Mouse (Mus musculus): ENCODE measurements around the gene Nudt15. TPM values are rescaled to one million over a fixed set of nuclear protein-coding genes. Genes with fewer than 3 reads are reported as not detected.

Gene Nudt15
- polyA plus RNA-seq, 1 experiment from 2014 or later: 5.1 TPM

DNA sequence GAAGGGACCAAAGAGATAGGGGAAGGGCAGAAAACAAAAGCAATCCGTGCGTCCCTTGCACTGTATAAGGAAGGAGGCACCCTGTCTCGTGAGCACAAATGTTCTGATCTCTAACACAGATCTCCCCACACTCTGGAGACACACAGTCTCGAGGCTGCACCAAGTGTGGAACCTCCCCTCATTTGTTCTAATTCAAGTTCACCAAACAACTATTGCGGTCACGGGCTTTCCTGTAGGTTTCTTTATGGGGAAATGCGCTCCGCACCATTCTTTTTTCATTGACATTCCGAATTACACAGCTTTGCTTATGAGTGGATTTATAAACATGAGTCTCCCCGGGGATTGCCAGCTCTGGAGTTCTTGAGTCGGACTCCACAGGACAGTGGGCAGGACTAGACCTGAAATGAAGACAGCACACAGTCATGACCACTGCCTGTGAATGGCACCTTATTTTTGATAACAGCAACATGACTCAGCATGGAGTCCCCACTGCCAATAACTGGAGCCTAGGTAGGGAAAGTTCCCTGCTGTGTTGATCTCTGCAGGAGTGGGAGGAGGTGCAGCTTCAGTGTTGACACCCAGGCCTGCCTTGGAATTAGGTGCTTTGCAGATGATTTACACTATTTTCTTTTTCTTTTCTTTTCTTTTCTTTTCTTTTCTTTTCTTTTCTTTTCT is 40.2 kb downstream of the Nudt15 start:
- H3K4me3 ChIP-seq: no peak overlapping the region
- H3K36me3 ChIP-seq: peaks cover 13% of the 10 kb centered on the region
- no peak overlapping the region for H3K9ac ChIP-seq
- no peaks in the 10 kb centered on the region for H3K27me3 ChIP-seq (replicated peaks)
- WGBS: 53% methylated on average over 11 of the region's 11 CpGs
- no peak overlapping the region for H3K27ac ChIP-seq (ENCODE audit: poor library complexity, severe bottlenecking)
- peak overlapping the region; percentile 11; the same call in 1 of the 2 replicates for H3K4me2 ChIP-seq
- ATAC-seq (ENCODE audit: insufficient number of reproducible peaks, low FRiP score): no peak
- H3K4me1 ChIP-seq (replicated peaks): peaks cover 16% of the 10 kb centered on the region
- H3K9me3 ChIP-seq (replicated peaks): no peaks in the 10 kb centered on the region

DNA sequence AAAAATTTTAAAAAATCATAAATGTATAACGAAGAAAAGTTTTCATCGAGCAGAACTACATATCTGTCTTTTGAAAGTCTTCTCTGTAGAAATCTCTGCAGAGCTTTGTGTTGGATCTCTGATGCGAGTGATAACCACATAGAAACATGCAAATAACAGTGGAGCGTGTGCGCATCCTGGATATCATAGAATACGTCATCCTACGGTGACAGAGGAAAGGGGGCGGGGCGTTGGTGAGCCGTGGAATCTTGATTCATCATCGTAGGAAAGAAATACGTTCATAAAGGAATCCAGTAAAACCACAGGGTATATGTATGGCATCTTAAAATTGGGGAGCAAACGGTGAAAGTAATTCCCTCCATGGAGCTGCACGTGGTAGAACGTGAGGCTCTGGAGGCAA is 40.8 kb downstream of the Nudt15 start:
- Histone ChIP-seq H3K27me3 (replicated peaks) (no peaks in the 10 kb centered on the region), H3K9ac (no peak overlapping the region), H3K4me3 (no peak overlapping the region), H3K4me1 (replicated peaks) (peaks cover 20% of the 10 kb centered on the region), H3K9me3 (replicated peaks) (no peaks in the 10 kb centered on the region), H3K4me2 (0 out of 2 replicates have a peak overlapping the region, but pooled peaks have one; percentile 11), H3K27ac (ENCODE audit: poor library complexity, severe bottlenecking) (no peak overlapping the region), H3K36me3 (peaks cover 8% of the 10 kb centered on the region)
- 81% methylated on average over 15 of the region's 15 CpGs for WGBS
- no peak for ATAC-seq (ENCODE audit: insufficient number of reproducible peaks, low FRiP score)

DNA sequence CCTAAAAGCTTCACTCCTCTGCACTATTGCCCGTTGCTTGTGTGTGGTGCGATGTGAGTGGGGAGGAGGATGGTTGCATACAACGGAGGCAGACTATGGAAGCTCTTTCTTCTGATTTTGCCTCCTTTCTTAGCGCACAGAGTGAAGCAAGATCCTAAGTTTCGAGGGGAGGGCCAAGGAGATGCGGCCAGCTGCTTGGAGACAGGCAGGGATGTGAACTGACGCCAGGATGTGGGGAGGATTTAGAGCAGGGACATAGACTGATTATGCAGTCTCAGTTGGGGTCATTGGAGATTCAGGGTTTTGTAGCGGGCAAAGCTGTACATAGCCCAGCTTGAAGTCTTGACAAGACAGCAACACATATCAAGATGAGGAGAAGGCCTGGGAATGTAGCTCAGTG is 41.8 kb downstream of the Nudt15 start:
- Histone ChIP-seq H3K27ac (ENCODE audit: poor library complexity, severe bottlenecking) (no peak overlapping the region), H3K9ac (no peak overlapping the region), H3K4me1 (replicated peaks) (peaks cover 26% of the 10 kb centered on the region), H3K4me3 (no peak overlapping the region), H3K36me3 (no peaks in the 10 kb centered on the region), H3K9me3 (replicated peaks) (no peaks in the 10 kb centered on the region), H3K27me3 (replicated peaks) (no peaks in the 10 kb centered on the region), H3K4me2 (no peak overlapping the region)
- ATAC-seq (ENCODE audit: insufficient number of reproducible peaks, low FRiP score): no peak
- 49% methylated on average over 8 of the region's 8 CpGs for WGBS

DNA sequence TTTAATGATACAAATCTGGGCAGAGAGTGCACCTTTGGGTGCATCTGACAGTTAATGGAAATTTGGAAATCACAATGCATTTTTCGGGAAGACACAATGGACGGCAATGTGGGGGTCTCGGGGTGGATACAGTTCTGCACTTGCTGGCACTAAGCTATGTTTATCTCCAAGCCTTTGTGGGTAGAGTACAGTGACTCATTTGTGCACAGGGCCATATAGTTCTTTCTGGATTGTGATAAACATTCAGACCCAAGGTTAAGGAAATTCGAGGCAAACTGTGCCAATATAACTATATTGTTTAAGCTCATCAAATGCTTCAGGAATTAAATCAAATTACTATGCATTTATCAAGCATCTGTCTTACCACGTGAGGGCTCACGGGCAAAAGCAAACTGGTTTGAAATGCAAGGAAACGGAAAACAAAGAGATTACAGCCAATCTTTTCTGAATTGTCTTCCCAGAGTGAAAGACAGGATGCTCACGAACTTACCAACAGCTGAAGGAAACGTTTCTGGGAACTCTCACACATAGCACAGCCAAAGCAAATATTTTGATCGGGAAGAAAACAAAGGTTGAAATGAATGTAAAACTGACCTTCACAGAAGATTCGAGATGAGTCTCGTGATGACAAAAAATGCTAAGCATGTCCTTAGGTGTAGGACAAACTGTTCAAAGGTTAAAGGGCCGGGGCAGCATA is 44.7 kb downstream of the Nudt15 start:
- H3K4me2 ChIP-seq: peak overlapping the region; percentile 27; the same call in 1 of the 2 replicates
- H3K27ac ChIP-seq (ENCODE audit: poor library complexity, severe bottlenecking): peak overlapping the region; percentile 75
- H3K36me3 ChIP-seq: no peaks in the 10 kb centered on the region
- no peak overlapping the region for H3K9ac ChIP-seq
- ATAC-seq (ENCODE audit: insufficient number of reproducible peaks, low FRiP score): peak; percentile 43; the same call in 1 of the 2 replicates
- WGBS: 47% methylated on average over 13 of the region's 13 CpGs
- H3K4me3 ChIP-seq: no peak overlapping the region
- H3K27me3 ChIP-seq (replicated peaks): no peaks in the 10 kb centered on the region
- no peaks in the 10 kb centered on the region for H3K9me3 ChIP-seq (replicated peaks)
- H3K4me1 ChIP-seq (replicated peaks): peaks cover 17% of the 10 kb centered on the region

DNA sequence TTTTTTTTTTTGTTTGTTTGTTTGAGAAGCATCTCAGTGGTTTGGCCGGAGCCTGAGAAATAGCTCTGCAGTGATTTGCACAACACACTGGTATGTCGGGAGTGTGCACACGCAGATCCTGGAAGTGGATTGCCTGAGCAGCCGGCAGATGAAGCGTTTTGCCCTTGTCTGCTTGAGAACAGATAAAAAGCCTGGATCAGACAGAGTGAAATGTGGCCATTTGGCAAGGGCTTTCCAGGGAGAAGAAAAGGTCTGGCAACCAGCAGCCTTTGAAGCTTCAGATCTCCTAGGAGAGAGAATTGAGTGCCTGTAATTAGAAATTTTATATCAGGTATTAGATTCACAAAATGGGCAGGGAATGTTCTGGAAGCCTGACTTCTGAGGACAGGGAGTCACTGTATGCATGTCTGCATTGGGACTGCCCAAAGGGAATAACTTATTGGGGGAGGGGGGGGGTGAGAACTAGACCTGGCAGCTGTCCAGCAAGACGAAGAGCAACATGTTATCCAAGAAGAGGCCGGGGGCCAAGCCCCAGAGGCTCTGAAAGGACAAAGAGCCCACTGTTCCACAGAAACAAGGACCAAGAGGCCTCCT is 45.4 kb downstream of the Nudt15 start:
- Histone ChIP-seq H3K36me3 (no peaks in the 10 kb centered on the region), H3K4me1 (replicated peaks) (peaks cover 14% of the 10 kb centered on the region), H3K9ac (no peak overlapping the region), H3K27me3 (replicated peaks) (no peaks in the 10 kb centered on the region), H3K9me3 (replicated peaks) (no peaks in the 10 kb centered on the region), H3K4me2 (peak overlapping the region; percentile 27), H3K27ac (ENCODE audit: poor library complexity, severe bottlenecking) (peak overlapping the region; percentile 75), H3K4me3 (no peak overlapping the region)
- peak; percentile 30; the same call in 1 of the 2 replicates for ATAC-seq (ENCODE audit: insufficient number of reproducible peaks, low FRiP score)
- 10% methylated on average over 7 of the region's 7 CpGs for WGBS

DNA sequence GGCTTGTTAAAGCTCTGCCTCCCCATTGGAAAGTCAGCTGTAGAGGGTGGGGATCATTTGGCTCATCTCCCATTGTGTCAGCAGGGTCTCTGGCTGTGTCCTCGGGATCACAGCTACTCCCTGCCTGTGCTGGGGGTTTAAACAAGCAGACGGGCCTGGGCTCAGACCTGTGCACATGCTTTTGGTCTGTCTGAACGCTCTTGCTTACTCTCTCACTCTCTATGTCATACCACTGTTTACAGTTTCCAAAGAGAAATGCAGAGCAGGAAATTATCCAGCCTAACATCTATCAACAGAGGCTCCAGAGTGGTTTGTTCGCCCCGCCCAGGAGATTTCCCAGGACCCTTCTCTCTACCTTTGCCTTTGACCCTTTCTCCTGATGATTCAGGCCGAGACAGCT is 46.3 kb downstream of the Nudt15 start:
- 59% methylated on average over 6 of the region's 6 CpGs for WGBS
- Histone ChIP-seq H3K9ac (no peak overlapping the region), H3K27me3 (replicated peaks) (no peaks in the 10 kb centered on the region), H3K36me3 (no peaks in the 10 kb centered on the region), H3K4me2 (no peak overlapping the region), H3K4me1 (replicated peaks) (peaks cover 13% of the 10 kb centered on the region), H3K27ac (ENCODE audit: poor library complexity, severe bottlenecking) (peak overlapping the region; percentile 51; the same call in 1 of the 2 replicates), H3K9me3 (replicated peaks) (no peaks in the 10 kb centered on the region), H3K4me3 (no peak overlapping the region)
- no peak for ATAC-seq (ENCODE audit: insufficient number of reproducible peaks, low FRiP score)

DNA sequence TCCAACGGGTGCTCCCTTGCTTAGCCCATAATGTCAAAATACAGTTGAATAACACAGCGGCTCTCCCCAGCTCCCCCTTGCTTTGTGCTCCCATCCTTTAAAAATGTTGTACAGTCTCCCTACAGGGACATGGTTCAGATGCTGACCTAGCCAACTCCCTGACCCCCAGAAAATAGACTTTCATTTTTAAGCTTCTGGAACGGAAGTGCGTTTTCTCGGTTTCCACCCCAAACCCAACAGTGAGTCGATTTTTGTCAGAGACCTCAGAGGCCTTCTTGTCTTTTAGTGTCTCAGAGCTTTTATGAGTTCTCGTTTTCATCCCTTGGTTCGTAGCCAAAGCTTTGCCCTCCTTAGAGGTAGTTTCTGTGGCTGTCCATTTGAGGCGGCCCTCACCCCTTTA is 46.8 kb downstream of the Nudt15 start:
- no peaks in the 10 kb centered on the region for H3K9me3 ChIP-seq (replicated peaks)
- no peaks in the 10 kb centered on the region for H3K27me3 ChIP-seq (replicated peaks)
- no peak overlapping the region for H3K4me2 ChIP-seq
- H3K36me3 ChIP-seq: no peaks in the 10 kb centered on the region
- no peak for ATAC-seq (ENCODE audit: insufficient number of reproducible peaks, low FRiP score)
- peaks cover 13% of the 10 kb centered on the region for H3K4me1 ChIP-seq (replicated peaks)
- 83% methylated on average over 9 of the region's 9 CpGs for WGBS
- H3K9ac ChIP-seq: no peak overlapping the region
- H3K27ac ChIP-seq (ENCODE audit: poor library complexity, severe bottlenecking): no peak overlapping the region
- no peak overlapping the region for H3K4me3 ChIP-seq

DNA sequence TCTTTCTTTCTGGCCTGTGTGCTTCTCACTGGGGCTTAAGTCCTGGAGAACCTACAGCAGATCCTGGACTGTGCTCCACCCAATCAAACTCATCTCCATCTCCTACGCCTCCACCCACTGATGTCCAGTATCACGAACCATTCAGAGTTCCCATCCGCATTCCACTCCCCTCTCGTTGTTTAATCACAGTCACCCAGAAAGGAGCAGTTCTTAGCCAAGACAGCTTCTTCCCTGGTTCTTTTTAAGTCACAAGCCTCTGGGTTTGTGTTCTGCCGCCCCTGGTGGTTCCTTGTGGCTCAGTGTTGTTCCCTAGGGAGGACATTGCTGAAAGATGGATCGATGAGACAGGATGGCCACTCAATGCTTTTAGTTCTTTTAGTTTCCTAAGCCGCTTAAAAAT is 52.3 kb downstream of the Nudt15 start:
- Histone ChIP-seq H3K36me3 (no peaks in the 10 kb centered on the region), H3K4me3 (no peak overlapping the region), H3K27ac (ENCODE audit: poor library complexity, severe bottlenecking) (no peak overlapping the region), H3K27me3 (replicated peaks) (no peaks in the 10 kb centered on the region), H3K4me1 (replicated peaks) (peaks cover 5% of the 10 kb centered on the region; the same call in 1 of the 2 replicates), H3K9ac (no peak overlapping the region), H3K4me2 (no peak overlapping the region), H3K9me3 (replicated peaks) (peaks cover 6% of the 10 kb centered on the region)
- WGBS: 57% methylated on average over 7 of the region's 7 CpGs
- ATAC-seq (ENCODE audit: insufficient number of reproducible peaks, low FRiP score): no peak

DNA sequence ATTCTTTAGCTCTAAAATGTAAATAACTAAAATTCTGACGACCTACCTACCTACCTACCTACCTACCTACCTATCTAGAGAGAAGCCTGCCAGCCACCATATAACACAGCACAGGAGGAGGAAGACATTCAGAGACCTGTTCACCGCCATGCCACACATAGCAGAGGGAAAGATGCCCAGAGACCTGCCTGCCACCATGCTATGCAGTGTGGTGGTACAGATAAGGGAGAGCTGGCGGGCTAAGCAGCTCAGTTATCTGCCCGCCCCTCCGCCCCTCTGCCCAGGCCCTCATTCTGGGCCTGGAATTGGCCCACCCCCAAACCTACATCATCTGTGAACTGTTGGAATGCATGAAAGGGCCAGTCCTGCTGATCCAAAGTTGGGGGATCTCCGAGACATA is 53.9 kb downstream of the Nudt15 start:
- no peak overlapping the region for H3K9ac ChIP-seq
- peaks cover 5% of the 10 kb centered on the region; the same call in 1 of the 2 replicates for H3K4me1 ChIP-seq (replicated peaks)
- H3K4me3 ChIP-seq: no peak overlapping the region
- H3K27me3 ChIP-seq (replicated peaks): no peaks in the 10 kb centered on the region
- WGBS: 58% methylated on average over 6 of the region's 6 CpGs
- ATAC-seq (ENCODE audit: insufficient number of reproducible peaks, low FRiP score): no peak
- no peaks in the 10 kb centered on the region for H3K36me3 ChIP-seq
- H3K4me2 ChIP-seq: no peak overlapping the region
- H3K9me3 ChIP-seq (replicated peaks): peaks cover 14% of the 10 kb centered on the region
- no peak overlapping the region for H3K27ac ChIP-seq (ENCODE audit: poor library complexity, severe bottlenecking)

DNA sequence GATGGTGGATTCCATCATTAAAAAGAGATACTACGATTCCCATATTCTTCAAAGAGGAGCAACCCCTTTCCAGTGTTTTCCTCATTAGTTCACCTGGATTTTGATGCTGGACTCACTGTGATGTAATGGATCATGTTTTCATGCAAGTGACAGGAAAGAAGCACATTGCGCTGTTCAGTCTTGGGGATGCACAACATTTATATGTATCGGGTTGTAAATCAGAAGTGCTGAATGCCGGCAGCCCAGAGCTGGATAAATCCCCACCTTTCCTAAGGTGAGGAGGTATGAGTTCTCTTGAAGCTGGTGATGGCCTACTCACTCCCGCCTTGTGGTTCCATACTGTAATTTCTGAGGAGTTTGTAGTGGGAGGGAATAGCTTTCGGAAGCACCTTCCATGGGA is 54.7 kb downstream of the Nudt15 start:
- H3K4me1 ChIP-seq (replicated peaks): peaks cover 5% of the 10 kb centered on the region; the same call in 1 of the 2 replicates
- ATAC-seq (ENCODE audit: insufficient number of reproducible peaks, low FRiP score): no peak
- no peaks in the 10 kb centered on the region for H3K36me3 ChIP-seq
- H3K27me3 ChIP-seq (replicated peaks): no peaks in the 10 kb centered on the region
- no peak overlapping the region for H3K9ac ChIP-seq
- H3K4me2 ChIP-seq: no peak overlapping the region
- H3K9me3 ChIP-seq (replicated peaks): peaks cover 14% of the 10 kb centered on the region
- H3K27ac ChIP-seq (ENCODE audit: poor library complexity, severe bottlenecking): no peak overlapping the region
- no peak overlapping the region for H3K4me3 ChIP-seq
- WGBS: 90% methylated on average over 6 of the region's 6 CpGs

DNA sequence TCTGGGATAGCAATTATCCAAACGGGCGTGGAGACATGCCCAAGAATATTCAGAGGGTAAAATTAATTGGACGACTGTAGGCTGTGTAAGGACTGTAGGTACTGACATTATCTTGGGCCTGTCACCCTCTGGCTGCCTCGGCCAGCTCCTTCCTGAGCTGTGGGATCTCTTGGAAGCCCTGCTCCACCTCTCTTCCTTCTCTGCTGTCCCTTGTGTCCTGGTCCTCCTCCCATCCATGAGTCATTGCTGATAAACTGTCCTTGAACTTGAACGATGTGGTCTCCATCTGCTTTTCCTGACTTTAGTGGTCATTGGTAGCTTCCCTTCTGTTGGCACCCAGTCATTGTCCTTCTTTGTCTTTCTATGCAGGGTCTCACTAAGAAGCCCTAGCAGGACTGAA is 61.4 kb downstream of the Nudt15 start:
- no peak overlapping the region for H3K4me3 ChIP-seq
- no peak overlapping the region for H3K27ac ChIP-seq (ENCODE audit: poor library complexity, severe bottlenecking)
- no peak overlapping the region for H3K4me2 ChIP-seq
- ATAC-seq (ENCODE audit: insufficient number of reproducible peaks, low FRiP score): no peak
- 40% methylated on average over 5 of the region's 5 CpGs for WGBS
- no peaks in the 10 kb centered on the region for H3K36me3 ChIP-seq
- peaks cover 11% of the 10 kb centered on the region for H3K9me3 ChIP-seq (replicated peaks)
- no peak overlapping the region for H3K9ac ChIP-seq
- no peaks in the 10 kb centered on the region for H3K27me3 ChIP-seq (replicated peaks)
- peaks cover 2% of the 10 kb centered on the region for H3K4me1 ChIP-seq (replicated peaks)
